Mouse (Mus musculus): ENCODE measurements at regions not wholly inside any gene's neighbourhood (a gene's known extent, or its start where the extent isn't known, plus 50 kb on each side); places are given as distances from the start of the nearest gene placed in this dataset.

- CTCF ChIA-PET: no interaction called here
These were observed 147.8 kb upstream of the Mdm1 start for GRCm38 (mm10) chr10:117993809-117994208.

DNA sequence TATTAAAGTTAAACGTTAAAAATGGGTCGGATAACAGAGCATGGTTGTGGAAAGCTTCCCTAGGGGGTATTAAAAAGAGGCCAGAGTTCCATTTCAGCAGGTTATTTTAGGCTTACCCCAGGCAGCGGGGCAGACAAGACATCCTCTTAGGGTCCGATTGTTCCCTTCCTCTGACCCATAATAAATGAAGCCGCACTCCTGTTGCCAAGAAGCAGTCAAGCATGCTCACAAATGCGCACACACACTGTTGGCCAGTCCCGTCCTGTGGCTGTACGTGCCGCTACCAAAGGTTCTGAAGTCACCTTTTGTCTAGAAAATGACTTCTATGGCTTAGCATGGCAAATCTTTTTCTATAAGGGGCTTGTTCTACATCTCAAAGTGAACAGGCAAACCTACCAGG, 146.8 kb upstream of the Mdm1 start:
- CTCF ChIA-PET: no interaction called here

DNA sequence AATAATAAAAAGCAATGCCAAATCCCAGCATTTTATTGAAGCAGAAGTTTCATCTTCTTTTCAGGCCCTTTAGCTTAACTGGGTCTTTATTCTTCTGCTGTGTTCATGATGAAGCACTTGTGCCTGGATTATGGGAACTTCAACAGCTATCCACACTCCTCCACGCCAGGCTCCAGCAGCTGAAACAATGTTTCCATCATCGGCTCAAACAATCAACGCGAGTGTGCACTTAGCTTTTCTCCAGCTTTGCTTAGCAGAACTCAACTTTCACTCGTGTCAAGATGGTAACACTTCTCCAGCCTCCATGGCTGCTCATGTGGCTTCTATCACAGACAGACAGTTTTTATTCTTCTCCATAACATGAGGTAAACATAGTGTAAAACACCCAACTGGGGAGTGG, 143.8 kb upstream of the Mdm1 start:
- CTCF ChIA-PET: no interaction called here

GRCm38 (mm10) chr10:118000591-118000990, 141.0 kb upstream of the Mdm1 start:
- CTCF ChIA-PET: interaction anchor here (0.6 kb wide), 1 partner anchor 84 kb away, joined by 4 read pairs; no protein-coding TSS in a partner anchor

DNA sequence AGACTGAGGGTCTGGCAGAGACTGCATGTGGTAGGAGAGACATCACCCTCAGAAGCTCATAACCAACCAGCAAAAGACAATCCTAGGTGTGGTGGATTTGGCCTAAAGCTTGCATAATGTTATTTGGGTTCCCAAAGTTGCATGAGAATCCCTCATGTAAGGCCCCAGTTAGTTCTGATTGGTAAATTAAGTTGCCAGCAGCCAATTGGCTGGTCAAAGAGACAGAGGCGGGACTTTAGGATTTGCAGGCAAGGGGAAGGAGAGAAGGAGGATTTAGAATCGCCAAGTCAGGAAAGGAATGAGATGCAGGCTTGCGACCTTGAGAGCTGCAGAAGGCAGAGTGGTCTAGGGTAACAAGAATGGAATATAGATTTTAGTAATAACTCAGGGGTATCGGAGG, 140.1 kb upstream of the Mdm1 start:
- CTCF ChIA-PET: no interaction called here

GRCm38 (mm10) chr10:118001971-118002370, 139.6 kb upstream of the Mdm1 start:
- CTCF ChIA-PET: interaction anchor here (0.6 to 0.7 kb wide), 2 partner anchors 27 to 49 kb away, joined by 3 read pairs; no protein-coding TSS in a partner anchor

DNA sequence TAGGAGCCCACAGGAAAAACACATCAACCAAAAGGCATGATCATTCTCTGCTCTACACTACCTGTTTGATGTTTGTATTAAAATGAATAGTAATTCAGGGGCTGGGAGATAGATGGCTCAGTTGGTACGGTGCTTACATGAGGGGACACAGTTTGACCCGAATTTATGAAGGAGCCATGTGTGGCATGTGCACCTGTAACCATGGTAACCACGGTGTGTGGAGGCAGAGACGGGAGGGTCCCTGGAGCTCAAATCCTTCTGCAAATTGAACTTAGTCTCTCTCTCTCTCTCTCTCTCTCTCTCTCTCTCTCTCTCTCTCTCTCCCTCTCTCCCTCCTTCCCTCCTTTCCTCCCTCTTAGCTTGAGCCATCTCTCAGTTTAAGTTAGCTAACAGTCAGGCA, 139.1 kb upstream of the Mdm1 start:
- CTCF ChIA-PET: interaction anchor here (0.6 to 1.5 kb wide), 3 partner anchors 9 to 49 kb away, joined by 3 read pairs; no protein-coding TSS in a partner anchor

GRCm38 (mm10) chr10:118003179-118003578, 138.4 kb upstream of the Mdm1 start:
- CTCF ChIA-PET: interaction anchor here (1.5 kb wide), 1 partner anchor 8 kb away, joined by 3 read pairs; no protein-coding TSS in a partner anchor

DNA sequence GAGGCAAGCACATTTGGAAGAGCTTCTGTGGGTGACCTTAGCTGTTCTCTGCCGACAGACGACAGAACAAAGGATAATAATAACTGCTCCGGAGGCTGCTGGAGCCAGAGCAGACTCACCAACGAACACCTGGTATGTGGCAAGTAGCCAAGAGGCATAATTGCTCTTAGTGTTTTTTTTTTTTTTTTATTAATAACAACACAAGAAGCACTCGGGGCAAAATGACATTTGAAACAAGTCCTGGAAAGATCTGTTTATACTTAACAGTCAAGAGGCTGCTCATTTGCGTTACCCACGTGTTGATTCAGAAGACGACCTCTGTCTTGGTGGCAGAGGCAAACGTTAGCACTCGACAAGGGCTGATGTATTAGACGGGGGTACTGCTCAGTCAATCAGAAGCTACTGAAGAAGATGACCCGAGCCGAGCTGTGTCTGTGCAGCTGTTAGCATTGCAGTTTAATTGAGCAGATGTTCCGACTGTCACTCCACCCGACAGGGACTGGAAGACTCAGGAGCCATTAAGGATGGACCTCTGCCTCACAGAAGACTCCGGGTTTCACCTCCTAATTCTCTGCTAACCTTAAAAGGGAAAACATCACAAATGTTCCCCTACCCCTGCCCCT, 137.8 kb upstream of the Mdm1 start:
- CTCF ChIA-PET: interaction anchor here (1.5 kb wide), 1 partner anchor 8 kb away, joined by 3 read pairs; no protein-coding TSS in a partner anchor

GRCm38 (mm10) chr10:118004362-118004958, 137.2 kb upstream of the Mdm1 start:
- CTCF ChIA-PET: no interaction called here

DNA sequence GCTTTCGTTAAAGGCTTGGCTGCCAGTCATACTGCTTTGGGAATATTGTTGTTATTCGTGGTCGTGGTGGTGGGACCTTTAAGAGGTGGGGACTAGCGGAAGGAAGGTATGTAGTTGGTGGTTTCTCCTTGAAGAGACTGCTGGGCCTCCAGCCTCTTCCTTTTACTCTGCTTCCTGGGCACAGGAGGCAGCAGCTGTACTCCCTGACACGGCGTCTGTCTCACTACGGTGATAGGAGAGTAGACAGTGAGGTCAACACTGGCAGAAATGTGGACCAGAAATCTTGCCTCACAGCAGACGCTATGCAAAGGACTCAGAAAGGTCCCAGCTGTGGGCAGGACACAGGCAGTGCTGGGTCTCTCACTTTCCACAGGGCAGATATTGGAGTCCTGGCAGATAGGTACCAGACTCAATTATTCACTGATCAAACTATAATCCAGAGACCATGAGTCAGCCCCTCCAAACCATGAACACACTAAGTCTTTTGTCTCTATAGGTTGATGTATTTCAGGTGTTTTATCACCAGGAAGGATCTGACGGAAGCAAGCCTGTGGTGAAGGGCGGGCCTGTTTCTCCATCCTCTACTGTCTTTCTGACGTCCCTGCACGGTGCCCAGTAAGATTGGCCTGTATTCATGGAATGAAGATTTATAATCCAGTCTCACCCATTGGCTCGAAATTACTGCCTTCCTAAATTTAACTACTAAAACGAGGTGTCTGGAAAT, 134.6 kb upstream of the Mdm1 start:
- CTCF ChIA-PET: no interaction called here

DNA sequence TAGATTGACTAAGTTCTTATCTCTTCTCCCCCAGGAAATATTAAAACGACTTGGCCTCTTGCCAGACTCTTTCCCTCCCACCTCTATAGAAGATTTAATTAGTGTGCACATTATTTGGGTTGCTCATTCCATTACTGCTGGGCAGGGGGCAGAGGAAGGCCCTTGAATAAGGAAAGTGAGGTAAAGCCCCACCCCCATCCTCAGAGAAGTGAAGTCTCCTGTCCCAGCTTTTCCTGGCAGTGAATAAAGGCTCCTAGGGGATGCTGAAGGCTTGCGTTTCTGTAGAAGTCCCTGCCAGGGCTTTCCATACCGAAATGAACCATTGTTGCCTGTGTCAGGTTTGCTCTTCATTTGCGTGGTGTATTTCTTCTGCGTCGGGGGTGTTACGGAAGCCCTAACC, 133.8 kb upstream of the Mdm1 start:
- CTCF ChIA-PET: no interaction called here

DNA sequence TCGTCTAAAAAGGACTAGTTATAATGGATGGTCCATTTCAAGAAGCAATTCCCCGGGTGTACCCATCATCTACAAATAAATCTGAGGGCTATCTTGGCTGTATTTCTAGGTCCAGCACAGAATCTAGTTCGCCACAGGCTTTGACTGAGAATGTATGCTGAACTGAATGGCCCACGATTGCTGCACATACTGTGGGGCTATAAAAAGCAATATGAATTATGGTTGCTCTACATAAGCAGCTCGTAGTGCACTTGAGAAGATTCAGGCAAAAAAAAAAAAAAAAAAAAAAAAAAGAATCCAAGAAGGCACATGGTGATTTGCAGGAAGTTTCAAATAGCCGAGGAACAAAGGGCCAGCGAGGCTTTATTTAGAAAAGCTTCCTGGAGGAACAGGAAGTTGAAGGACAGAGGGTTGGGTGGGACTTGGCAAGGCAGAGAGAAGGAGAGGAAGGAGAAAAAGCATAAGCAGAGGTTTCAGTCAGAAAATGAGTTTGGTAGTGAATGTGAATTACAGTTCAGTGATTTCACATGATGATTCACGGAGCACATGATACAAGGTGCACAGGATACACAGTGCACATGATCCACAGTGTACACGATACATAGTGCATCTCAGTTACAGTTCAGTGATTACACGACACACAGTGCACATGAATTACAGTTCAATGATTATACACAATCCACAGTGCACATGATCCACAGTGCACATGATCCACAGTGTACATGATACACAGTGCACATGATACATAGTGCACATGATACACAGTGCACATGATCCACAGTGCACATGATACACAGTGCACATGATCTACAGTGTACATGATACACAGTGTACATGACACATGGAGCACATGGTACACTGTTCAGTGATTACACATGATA, 129.7 kb upstream of the Mdm1 start:
- CTCF ChIA-PET: interaction anchor here (1.3 kb wide), 1 partner anchor 9 kb away, joined by 3 read pairs; no protein-coding TSS in a partner anchor

- CTCF ChIA-PET: no interaction called here
These were observed 112.8 kb upstream of the Mdm1 start for GRCm38 (mm10) chr10:118028831-118029230.

DNA sequence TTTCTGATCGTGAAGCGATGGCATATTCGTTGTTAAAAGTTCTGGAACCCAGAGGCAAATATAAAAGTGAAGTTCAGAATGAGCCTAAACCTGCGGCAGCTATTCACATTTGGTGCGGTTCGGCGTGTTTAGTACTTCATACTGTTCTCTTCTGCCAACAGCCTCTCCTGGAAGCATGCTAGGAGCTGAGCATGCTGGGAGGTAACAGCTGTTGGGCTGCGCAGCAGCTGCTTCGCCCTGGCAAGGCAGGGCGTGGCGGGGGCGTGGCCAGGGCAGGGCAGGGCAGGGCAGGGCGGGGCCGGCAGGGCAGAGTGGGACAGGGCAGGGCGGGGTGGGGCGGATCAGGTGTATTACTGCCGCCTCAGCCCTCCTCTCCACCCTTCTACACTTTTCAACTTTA, 107.2 kb upstream of the Mdm1 start:
- CTCF ChIA-PET: interaction anchor here (0.7 kb wide), 1 partner anchor 207 kb away, joined by 3 read pairs; no protein-coding TSS in a partner anchor

DNA sequence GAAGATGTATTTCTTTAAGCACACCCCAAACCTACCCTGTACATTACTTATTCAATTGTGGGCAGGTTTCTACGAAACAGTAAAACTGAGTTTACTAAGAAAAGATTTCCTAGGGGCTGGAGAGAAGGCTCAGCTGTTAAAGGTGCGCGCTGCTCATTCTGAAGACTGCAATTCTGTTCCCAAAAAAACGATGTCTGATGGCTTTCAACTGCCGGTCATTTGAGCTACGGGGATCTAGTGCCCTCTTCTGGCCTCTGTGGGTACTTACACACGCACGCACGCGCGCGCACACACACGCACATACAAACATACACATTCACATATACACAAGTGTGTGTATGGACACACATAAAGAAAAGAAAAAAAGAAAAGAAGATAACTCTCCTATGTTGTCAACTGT, 106.6 kb upstream of the Mdm1 start:
- CTCF ChIA-PET: interaction anchor here (0.7 kb wide), 1 partner anchor 207 kb away, joined by 3 read pairs; no protein-coding TSS in a partner anchor

- CTCF ChIA-PET: no interaction called here
These were observed 103.1 kb upstream of the Mdm1 start for GRCm38 (mm10) chr10:118038465-118038864.

- CTCF ChIA-PET: no interaction called here
These were observed 102.6 kb upstream of the Mdm1 start for GRCm38 (mm10) chr10:118039056-118039455.

GRCm38 (mm10) chr10:118041068-118041467, 100.5 kb upstream of the Mdm1 start:
- CTCF ChIA-PET: no interaction called here

GRCm38 (mm10) chr10:118043761-118044160, 97.8 kb upstream of the Mdm1 start:
- CTCF ChIA-PET: no interaction called here

GRCm38 (mm10) chr10:118044840-118045239, 96.8 kb upstream of the Mdm1 start:
- CTCF ChIA-PET: no interaction called here

DNA sequence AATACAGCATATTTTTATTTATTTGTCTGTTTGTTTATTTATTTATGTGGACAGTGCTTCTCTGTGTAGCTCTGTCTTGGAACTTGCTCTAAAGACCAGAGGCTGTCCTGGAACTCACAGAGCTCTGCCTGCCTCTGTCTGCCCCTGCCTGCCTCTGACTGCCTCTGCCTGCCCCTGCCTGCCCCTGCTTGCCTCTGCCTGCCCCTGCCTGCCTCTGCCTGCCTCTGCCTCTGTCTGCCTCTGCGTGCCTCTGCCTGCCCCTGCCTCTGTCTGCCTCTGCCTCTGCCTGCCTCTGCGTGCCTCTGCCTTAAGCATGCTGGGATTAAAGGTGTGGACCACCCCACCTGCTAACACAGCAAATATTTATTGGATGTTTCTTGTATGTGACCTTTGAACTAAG, 96.2 kb upstream of the Mdm1 start:
- CTCF ChIA-PET: no interaction called here

Measured in spleen, embryonic (tissue).